Mouse (Mus musculus) limb, embryonic 14.5 days (tissue): ENCODE measurements around the gene Cpsf4. TPM values are rescaled to one million over a fixed set of nuclear protein-coding genes. Genes with fewer than 3 reads are reported as not detected.
"Not testable (repeated sequence)": the region's sequence is repeated elsewhere in the genome, so short reads cannot be mapped to it uniquely, and the experiment has no call there.

ENCODE experiments used
- ATAC-seq: fragments of 200-750 bp; cut with Nextera tagmentation; 2 replicates; pipeline ENCODE4 v1.8.0; 2017; ENCODE audit warnings: low read depth, moderate number of reproducible peaks, moderate TSS enrichment; ENCODE audit not compliant: low FRiP score
- DNase-seq: peaks from one replicate; pipeline ENCODE4 v3.0.0-alpha.2; 2015; ENCODE audit warnings: low spot score
- H3K27ac ChIP-seq: fragments of 300-500 bp; sonication (generic); replicated peaks from 2 replicates; pipeline ENCODE4 v1.5.1; 2014; ENCODE audit warnings: low read depth, mild to moderate bottlenecking, low read length, moderate library complexity, mixed read lengths
- H3K27me3 ChIP-seq: fragments of 300-500 bp; sonication (generic); 2 replicates; pipeline ENCODE4 v1.6.1; 2014; ENCODE audit warnings: low read length, mixed read lengths; ENCODE audit not compliant: control insufficient read depth, insufficient read depth
- H3K36me3 ChIP-seq: fragments of 300-500 bp; sonication (generic); 2 replicates; pipeline ENCODE4 v1.6.1; 2014; ENCODE audit warnings: mild to moderate bottlenecking, low read length, moderate library complexity, mixed read lengths; ENCODE audit not compliant: control insufficient read depth, insufficient read depth
- H3K4me1 ChIP-seq: fragments of 300-500 bp; sonication (generic); 2 replicates; pipeline ENCODE4 v1.6.1; 2014; ENCODE audit warnings: antibody characterized with exemption, low read length, mixed read lengths; ENCODE audit not compliant: control insufficient read depth, insufficient read depth
- H3K4me2 ChIP-seq: fragments of 300-500 bp; sonication (generic); replicated peaks from 2 replicates; pipeline ENCODE4 v1.6.1; 2014; ENCODE audit warnings: low read depth, mild to moderate bottlenecking, low read length, moderate library complexity; ENCODE audit not compliant: severe bottlenecking
- H3K4me3 ChIP-seq: fragments of 300-500 bp; sonication (generic); replicated peaks from 2 replicates; pipeline ENCODE4 v1.5.1; 2014; ENCODE audit warnings: low read length
- H3K9ac ChIP-seq: fragments of 300-500 bp; sonication (generic); 2 replicates; pipeline ENCODE4 v1.6.1; 2014; ENCODE audit warnings: mild to moderate bottlenecking, low read depth, low read length, moderate library complexity; ENCODE audit not compliant: severe bottlenecking
- H3K9me3 ChIP-seq: fragments of 300-500 bp; sonication (generic); 2 replicates; pipeline ENCODE4 v1.6.1; 2016; ENCODE audit warnings: low read length; ENCODE audit not compliant: control insufficient read depth
- POLR2A ChIP-seq: fragments of 200-500 bp; IDR thresholded peaks from 2 replicates; pipeline ENCODE4 v1.8.0; 2012; ENCODE audit warnings: inconsistent platforms, mild to moderate bottlenecking, moderate library complexity, borderline replicate concordance; ENCODE audit not compliant: insufficient read depth, insufficient read length; ENCODE audit errors: extremely low read depth
- WGBS: fragments of 180-500 bp; shearing (Covaris S2); extraction: QIAGEN DNeasy Blood & Tissue Kit; methylation state at CpG from one replicate; pipeline ENCODE4 v1.1.7; 2014; 5-methylcytosine and 5-hydroxymethylcytosine counted together
- polyA plus RNA-seq, 2 experiments: library from polyadenylated mRNA; depleted of rRNA in 1 of 2; stranded (reverse) in 1 of 2; unstranded in 1 of 2; fragments of >200 nt; fragmentation: Nextera tagmentation in 1 of 2; extraction: Ambion mirVana in 1 of 2; gene quantifications; 2 replicates each; pipeline versions ENCODE4 v1.2.1 to v1.2.3; 2012 to 2014

Gene Cpsf4
- polyA plus RNA-seq, 2 experiments: 25.2 to 56.7 TPM

DNA sequence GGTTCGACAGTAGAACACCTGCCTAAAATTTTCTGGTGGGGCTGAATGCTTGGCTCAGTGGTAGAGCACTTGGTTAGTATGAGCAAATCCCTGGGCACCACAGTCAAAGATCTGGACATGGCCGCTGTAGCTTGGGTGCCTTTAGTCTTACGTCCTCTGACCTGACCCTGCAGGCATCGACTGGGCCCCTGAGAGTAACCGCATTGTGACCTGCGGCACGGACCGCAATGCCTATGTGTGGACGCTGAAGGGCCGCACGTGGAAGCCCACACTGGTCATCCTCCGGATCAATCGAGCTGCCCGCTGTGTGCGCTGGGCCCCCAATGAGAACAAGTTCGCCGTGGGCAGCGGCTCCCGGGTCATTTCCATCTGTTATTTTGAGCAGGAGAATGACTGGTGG is 43.6 kb upstream of the Cpsf4 start:
- H3K36me3 ChIP-seq: peaks cover 66% of the 10 kb centered on the region
- H3K4me1 ChIP-seq: 0 out of 2 replicates have a peak, but pooled peaks cover 4% of the 10 kb centered on the region
- 96% methylated on average over 19 of the region's 19 CpGs for WGBS
- no peak overlapping the region for H3K9ac ChIP-seq
- H3K27ac ChIP-seq: no peak overlapping the region
- H3K4me2 ChIP-seq: no peak overlapping the region
- DNase-seq (no peak), ATAC-seq (no peak)
- H3K4me3 ChIP-seq: no peak overlapping the region
- 0 out of 2 replicates have a peak, but pooled peaks cover 5% of the 10 kb centered on the region for H3K9me3 ChIP-seq
- TF ChIP-seq POLR2A: no peak
- no peaks in the 10 kb centered on the region for H3K27me3 ChIP-seq

DNA sequence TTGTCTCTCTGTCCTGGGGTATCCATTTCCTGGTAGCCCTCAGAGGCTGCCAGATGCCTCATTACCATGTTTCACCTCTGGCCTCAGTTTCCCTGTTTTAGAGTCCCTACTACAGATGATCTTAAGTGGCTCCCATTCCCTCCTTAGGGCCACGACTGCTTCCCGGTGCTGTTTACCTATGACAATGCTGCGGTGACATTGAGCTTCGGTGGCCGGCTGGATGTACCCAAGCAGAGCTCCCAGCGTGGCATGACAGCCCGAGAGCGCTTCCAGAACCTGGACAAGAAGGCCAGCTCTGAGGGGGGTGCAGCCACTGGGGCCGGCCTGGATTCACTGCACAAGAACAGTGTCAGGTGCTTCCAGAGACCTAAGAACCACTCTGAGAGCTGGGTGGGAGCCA is 40.4 kb upstream of the Cpsf4 start:
- Histone ChIP-seq H3K36me3 (peaks cover 92% of the 10 kb centered on the region), H3K4me1 (no peaks in the 10 kb centered on the region), H3K27me3 (no peaks in the 10 kb centered on the region), H3K27ac (no peak overlapping the region), H3K4me2 (no peak overlapping the region), H3K9me3 (no peaks in the 10 kb centered on the region), H3K4me3 (no peak overlapping the region), H3K9ac (no peak overlapping the region)
- ATAC-seq (no peak), DNase-seq (no peak)
- WGBS: 96% methylated on average over 9 of the region's 9 CpGs
- TF ChIP-seq POLR2A: no peak

DNA sequence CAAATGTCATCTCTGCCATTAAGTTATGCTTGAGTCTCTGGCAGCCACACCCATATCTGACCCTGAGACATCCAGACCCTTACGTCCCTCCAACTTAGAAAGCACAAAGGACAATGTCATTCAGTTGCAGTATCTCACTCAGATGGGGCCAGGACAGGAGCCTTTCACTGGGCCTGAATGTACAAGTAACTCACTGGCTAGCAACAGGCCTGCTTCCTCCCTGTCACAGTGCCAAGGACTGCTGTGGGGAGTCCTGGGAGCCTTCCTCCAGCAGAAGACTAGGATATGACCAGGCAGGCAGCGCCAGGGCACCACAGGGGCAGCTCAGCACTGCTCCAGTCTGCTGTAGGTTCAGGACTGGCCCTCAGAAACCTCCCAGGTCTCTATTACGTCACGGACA is 37.9 kb upstream of the Cpsf4 start:
- WGBS: 90% methylated on average over 4 of the region's 4 CpGs
- Histone ChIP-seq H3K4me3 (no peak overlapping the region), H3K4me2 (no peak overlapping the region), H3K4me1 (no peaks in the 10 kb centered on the region), H3K36me3 (peaks cover 95% of the 10 kb centered on the region), H3K9ac (no peak overlapping the region), H3K9me3 (no peaks in the 10 kb centered on the region), H3K27ac (no peak overlapping the region), H3K27me3 (no peaks in the 10 kb centered on the region)
- ATAC-seq (no peak), DNase-seq (no peak)
- TF ChIP-seq POLR2A: no peak

DNA sequence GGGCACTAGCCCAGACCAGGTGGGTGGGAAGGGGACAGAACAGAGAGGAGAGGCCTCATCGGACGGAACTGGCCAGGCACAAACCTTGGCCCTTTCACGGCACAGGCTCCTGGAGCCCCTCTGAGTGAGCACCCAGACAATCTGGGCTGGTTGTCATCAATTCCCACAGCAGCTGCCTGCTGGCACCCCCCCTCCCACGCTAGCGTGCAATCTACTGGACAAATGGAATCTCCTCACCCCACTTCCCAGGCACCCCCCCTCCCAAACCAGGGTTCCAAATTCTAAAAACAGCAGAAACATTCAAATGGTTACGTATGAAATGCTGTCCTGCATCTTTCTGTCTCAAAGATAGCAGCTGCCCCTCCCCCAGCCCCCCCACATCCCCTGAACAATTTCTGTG is 37.2 kb upstream of the Cpsf4 start:
- H3K9me3 ChIP-seq, ATAC-seq, H3K27ac ChIP-seq, DNase-seq, H3K4me1 ChIP-seq, H3K27me3 ChIP-seq, H3K4me3 ChIP-seq, H3K9ac ChIP-seq, H3K4me2 ChIP-seq: not testable (repeated sequence)
- peaks cover 97% of the 10 kb centered on the region for H3K36me3 ChIP-seq
- 90% methylated on average over 4 of the region's 6 CpGs for WGBS

DNA sequence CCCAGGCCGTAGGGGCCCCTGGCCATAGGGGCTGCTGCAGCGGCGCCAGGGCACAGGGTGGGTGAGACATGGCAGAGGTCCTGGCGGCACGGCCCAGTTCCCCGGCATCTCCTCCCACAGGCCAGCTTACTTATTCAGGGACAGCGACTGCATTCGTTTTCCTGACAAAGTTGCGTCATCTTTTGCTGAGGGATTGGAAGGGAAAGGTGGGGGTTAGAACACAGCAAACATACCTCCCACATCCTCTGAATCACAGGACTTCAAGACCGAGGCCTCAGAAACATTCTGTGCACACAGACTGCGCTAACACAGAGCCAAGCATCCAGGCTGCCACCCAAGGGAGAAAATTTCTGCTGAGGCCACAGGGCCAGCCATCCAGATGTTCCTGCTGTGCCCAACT is 36.8 kb upstream of the Cpsf4 start:
- Histone ChIP-seq H3K27ac (no peak overlapping the region), H3K9me3 (no peaks in the 10 kb centered on the region), H3K27me3 (no peaks in the 10 kb centered on the region), H3K36me3 (peaks cover 97% of the 10 kb centered on the region), H3K4me1 (no peaks in the 10 kb centered on the region), H3K9ac (no peak overlapping the region), H3K4me3 (no peak overlapping the region), H3K4me2 (no peak overlapping the region)
- DNase-seq: no peak
- WGBS: 87% methylated on average over 11 of the region's 11 CpGs
- TF ChIP-seq POLR2A: no peak
- ATAC-seq: no peak

DNA sequence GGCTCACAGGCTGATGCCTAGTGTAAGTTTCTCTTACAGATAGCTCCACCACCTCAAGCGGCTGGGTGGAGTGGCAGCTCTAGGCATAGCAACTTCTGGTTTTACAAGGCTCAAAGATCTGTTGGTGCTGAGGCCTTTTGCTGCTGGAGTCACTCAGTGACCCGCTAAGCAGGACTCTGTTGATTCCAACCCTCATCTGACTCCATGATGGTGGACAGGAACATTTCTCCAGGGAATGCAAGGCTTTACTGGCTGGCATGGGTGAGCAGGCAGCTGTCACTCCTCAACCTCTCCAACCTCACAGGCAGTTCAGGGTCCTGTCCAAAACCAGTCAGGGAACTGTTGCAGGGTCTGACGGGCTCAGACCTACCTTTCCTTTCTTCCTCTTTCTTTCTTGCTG is 36.0 kb upstream of the Cpsf4 start:
- TF ChIP-seq POLR2A: no peak
- WGBS: 86% methylated on average over 3 of the region's 3 CpGs
- Histone ChIP-seq H3K9me3 (no peaks in the 10 kb centered on the region), H3K4me2 (no peak overlapping the region), H3K9ac (no peak overlapping the region), H3K36me3 (peaks cover 95% of the 10 kb centered on the region), H3K27me3 (no peaks in the 10 kb centered on the region), H3K4me1 (no peaks in the 10 kb centered on the region), H3K27ac (no peak overlapping the region), H3K4me3 (no peak overlapping the region)
- no peak for DNase-seq
- no peak for ATAC-seq

DNA sequence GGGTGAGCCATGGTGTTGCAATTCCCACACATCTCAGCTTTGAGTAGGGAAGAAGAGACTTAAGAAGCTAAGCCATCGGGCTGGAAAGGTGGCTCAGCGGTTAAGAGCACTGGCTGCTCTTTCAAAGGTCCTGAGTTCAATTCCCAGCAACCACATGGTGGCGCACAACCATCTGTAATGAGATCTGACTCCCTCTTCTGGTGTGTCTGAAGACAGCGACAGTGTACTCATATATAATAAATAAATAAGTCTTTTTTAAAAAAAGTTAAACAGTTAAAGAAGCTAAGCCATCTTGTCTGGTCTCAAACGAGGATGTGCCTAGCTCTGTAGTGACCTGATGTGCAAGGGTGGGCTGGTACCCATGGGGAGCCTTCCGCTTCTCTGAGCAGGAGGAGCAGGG is 33.7 kb upstream of the Cpsf4 start:
- not testable (repeated sequence) for DNase-seq, H3K9me3 ChIP-seq, ATAC-seq, H3K4me2 ChIP-seq, H3K27ac ChIP-seq, H3K4me3 ChIP-seq, H3K27me3 ChIP-seq, H3K9ac ChIP-seq, H3K4me1 ChIP-seq
- peaks cover 85% of the 10 kb centered on the region for H3K36me3 ChIP-seq
- 90% methylated on average over 6 of the region's 6 CpGs for WGBS
